Mouse (Mus musculus) layer of hippocampus, adult 11-12 months (tissue): ENCODE measurements around the gene Il31.
"Not testable (repeated sequence)": the region's sequence is repeated elsewhere in the genome, so short reads cannot be mapped to it uniquely, and the experiment has no call there.

Experiments used
- DNase-seq: peaks from one replicate; pipeline ENCODE4 v3.0.0; 2022; ENCODE audit warnings: low spot score

Gene Il31

DNA sequence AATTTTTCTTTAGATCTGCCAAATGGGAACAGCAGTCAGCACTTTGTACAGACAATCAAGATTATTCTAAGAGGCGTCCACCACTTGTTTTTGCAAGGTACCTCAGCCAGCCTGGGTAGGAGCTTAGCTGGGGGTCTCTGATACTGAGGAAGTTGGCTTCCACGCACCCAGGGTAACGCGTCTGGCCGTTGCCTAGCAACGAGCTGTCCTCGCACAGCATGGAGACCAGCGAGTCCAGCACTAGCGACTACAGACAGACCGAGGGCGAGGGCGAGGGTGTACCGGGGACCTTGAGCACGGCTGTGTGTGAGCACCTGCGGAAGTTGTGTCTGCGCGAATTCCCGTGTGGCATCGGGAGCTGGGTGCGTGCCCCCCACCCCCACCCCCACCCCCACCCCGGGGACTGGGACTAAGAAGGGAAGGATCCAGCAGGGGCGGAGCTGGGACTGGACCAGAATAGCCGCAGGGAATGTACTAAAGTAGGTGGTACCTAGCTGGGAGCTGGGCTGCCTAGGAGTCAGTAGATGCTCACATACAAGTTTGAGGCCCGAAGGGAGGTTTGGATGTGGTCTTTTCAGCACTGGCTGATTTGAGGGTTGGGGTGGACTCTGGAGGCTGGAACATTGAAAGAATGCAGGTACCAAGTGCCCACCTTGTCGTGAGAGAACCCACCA lies at the start of gene Il31, which contains the start of gene Lrrc43:
Il31 (minus strand) TSS at position 378 of the 674 bp plus-strand sequence.
Lrrc43 (plus strand) TSS at position 194 of the 674 bp plus-strand sequence.
- no peak for DNase-seq

DNA sequence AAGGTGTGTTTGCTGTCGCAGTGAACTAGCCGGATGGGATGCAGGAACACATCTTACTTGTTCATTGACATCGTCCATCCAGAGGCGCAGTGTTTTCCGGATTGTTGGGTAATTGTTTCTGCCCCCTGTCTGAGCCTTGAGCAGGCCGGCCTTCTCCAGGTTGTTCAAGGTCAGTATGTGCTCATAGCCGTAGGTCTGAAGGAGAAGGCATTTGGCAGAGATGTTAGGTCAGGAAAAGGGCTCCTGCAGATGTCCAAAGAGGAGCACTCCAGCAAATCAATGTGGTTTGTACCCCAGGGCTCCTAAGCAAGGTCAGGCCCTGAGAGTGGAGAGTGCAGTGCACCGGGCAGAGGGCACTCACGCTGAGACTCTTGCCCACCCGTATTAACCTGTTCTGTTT lies 44.5 kb upstream of the Il31 start:
- DNase-seq: peak; percentile 1

DNA sequence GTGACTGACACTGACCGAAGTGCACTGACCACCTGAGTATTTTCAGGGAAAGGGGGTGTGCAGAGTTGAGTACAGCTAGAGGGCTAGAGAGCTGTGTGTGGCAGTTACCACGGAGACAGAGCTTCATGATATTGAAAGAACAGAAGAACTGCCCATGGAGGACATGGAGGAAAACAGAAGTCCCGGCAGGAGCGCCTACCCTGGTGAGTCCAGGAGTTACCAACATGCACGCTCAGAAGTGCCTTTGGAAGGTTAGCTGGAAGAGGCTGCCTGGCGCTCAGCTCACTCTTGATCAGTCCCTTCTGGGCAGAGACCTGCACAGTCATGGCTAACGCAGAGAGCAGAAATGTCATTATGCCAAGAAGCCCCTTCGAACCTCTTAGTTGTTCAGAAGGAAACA lies 40.8 kb upstream of the Il31 start:
- DNase-seq: peak; percentile 2

DNA sequence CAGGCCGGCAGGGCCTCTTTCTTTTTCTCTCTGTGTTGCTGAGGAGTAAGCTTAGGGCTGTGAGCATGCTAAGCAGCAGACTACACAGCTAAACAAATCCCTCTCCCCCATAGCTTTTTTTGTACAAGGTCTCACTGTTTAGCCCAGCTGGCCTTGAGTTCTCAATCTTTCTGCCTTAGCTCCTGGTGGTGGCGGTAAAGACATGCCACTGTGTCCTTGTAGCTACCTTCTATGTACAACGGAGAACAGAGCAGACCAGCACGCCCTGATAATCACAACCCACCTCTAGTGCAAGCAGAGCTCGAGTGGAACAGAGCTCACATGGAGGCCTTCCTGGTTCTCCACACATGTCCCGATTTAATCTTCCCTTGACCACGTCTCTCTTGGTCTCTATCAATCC lies 39.4 kb upstream of the Il31 start:
- DNase-seq: peak; percentile 4

DNA sequence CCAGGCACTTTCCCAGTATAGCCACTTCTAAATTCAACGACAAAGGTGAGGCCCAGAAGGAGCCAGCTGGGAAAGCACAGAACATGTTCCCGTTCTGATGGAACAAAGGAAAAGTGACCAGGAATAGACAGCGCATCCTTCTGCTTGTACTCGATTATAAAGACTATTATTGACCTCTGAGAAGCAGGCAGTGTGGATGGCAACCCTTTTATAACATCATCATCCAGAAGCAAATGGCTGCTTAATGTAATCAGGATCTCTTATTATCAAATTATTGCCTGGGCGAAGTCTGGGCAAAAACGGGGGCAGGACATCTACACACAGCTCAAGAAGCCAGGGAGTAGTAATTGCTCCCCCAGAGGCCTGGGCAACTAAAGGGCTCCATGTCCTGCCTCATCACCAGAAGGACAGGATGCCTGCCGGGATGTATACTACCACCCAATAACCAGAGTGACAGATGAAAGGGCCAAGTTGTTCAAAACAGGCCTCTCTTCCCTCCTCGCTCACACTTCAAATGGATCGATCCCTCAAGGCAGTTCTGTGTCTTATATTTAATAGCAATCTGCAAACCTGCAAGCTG lies 36.7 kb upstream of the Il31 start:
- DNase-seq: no peak

DNA sequence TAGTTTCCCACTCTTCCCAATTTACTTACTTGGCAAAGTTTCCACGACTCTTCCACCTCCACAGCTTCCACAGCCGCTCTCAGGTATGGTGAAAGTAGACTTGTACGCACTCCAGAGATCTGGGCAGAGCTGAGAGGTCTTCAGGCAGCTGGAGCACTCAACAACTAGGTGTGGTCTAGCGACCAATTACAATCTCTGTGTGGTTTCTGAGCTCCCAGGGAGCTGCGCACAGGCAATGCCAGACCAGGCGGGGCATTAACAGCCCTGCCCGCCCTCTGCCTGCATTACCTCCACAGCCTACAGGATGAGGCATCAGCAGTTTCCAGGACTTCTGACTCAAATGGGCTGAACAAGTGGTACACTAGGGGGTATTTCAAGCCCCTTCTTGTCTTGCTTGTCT lies 36.0 kb upstream of the Il31 start, which contains the start of gene Gm49027:
Gm49027 (minus strand) TSS at position 208 of the 400 bp plus-strand sequence.
- no peak for DNase-seq

DNA sequence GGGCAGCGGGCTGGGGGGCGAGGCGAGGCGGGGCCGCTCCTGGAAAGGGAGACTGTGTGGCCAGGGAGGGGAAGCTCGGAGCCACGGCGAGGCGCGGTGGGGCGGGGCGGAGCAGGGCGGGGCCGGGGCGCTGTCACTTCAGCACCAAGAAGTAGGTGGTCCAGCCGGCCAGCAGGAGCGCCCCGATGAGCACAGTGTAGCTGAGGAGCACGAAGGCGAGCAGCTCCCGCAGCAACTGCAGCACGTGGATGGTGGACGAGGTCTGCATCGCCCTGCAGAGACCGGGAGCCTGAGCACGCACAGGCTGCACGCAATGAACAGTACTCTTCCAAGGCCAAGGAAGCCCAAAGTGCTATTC lies 35.1 kb upstream of the Il31 start:
- DNase-seq: no peak

DNA sequence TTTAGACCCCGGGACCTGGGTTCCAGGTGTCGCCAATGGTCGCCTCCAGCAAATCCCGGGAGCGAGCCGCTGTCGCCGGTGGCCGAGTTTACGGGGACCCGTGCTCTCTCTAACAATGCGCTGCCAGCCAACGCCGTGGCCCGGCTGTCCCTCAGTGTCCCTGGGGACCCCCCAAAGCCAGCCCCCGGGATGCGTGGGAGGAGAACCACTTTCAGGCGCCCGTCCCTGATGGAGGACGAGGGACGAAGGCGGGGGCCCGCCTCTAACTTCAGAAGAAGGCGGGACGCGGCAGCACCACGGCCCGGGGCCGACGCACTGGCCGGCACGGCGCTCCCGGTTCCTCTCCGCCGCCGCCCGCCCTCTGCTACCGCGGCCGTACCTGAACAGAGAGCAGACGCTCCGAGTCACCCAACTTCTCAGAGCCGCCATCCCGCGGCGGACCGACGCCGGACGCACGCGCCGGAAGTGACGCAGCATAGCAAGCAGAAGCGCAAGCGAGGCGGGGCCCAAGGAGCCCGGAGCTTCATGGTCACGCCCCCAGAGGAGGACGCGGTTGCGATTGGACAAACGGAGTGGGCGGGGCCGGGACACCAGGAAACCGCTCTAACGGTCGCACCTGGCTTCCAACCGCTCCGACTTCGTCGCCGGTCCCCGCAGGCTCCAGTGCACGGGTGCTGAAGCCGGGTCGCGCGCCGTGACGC lies 34.6 kb upstream of the Il31 start, which contains the start of gene Diablo:
Diablo (minus strand) TSS at position 485 of the 701 bp plus-strand sequence.
- peak; percentile 98 for DNase-seq

DNA sequence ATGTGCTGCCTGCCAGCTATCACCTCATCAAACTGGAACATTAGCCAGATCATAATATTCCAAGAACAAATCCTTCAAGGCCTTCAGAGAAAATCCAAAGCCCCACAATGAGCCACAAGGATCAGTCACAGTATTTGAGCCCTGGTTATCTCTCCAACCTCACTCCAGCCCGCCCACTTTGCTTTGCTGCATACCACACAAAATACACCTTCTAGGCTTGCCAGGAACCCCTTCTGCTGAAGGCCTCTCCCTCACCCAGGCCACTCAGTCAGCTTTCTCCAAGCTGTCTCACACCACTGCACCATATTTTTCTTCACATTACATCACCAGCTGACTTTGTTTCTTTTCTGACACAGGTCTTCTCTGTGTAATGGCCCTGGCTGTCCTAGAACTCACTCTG lies 32.9 kb upstream of the Il31 start:
- DNase-seq: no peak

DNA sequence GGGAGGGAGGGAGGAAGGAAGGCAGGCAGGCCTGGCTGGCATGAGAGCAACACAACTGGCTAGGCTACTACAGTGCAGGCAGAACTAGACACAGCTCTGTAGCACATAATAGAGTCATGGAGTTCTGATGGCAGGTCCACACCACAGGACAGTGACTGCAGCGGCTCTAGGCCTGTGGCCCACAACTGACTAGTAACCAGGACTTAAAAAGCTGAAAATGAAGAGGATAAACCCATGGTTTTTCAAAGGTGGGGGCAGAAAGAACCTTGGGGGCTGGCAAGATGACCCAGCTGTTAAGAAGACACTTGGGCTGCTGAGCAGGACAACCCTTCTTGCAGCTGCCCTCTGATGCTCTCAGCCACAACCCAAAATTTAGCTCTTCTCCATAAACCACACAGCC lies 32.3 kb upstream of the Il31 start:
- DNase-seq: no peak

DNA sequence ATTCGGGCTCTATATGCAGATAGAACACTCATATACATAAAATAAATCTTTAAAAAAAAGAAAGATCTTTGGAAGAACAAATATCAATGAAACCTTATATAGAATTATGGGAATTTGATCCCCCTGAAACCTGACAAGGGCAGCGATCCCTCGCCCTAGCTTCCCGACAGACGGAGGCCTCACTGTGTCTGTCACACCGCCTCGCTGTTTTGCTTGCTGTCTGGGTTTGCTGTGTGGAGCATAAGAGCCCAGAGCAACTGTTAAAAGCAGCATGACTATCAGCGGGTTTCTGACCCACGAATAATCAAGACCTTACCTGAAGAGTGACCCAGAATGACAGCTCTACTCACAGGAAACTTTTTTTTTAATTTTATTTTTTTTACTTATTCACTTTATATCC lies 31.4 kb upstream of the Il31 start:
- no peak for DNase-seq

DNA sequence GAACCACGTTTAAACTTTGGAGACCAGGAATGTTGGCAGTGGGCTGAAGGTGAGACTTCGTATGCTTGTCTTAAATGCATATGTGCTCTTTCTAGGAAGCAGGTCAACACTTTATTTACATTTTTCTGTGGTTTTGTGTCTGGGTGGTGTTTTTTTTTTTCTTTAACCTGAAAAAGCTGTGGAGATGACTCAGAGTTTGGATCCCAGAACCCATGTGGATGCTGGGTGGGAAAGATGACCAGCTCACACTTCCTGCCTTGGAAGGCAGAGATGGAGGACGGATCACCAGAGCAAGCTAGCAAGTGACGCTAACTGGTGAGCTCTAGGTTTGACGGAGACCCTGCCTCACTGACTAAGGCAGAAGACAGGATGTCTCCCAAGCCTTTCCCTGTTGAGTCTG lies 25.6 kb upstream of the Il31 start:
- no peak for DNase-seq

DNA sequence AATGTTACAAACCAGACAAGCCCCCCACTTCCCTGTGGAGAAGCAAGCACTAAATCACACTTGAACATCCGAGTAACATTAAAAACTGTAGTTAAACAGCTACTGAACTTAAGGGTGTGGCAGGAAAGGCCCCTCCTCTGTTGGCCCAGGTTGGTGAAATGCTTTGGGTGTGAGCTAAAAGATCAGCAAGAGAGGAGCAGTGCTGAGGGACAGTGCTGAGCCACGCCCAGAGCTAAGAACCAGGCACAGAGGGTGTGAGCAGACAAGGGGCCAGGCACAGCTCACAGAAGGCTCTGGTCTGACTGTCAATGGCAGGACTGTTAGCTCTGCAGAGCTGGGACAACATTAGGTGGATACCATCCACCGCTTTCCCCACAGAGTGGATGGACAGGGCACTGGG lies 22.8 kb upstream of the Il31 start:
- DNase-seq: no peak

DNA sequence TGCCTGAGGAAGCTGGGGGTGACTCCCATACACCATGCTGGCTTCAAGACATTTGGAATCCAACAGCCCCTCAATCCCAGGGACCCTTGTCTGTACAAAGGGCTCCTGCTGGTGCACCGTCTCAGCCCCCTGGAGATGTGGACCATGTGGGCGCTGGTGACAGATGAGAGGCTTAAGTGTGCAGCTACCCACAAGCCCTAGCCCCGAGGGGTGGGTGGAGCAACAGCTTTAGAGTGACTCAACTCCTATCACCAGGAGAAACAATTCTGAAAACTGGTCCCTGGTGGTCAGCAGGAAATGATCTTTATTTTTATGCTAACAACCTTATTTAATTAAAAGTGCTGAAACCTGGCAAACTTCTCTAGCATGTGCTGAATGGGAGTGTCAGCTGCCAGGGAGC lies 22.1 kb upstream of the Il31 start:
- not testable (repeated sequence) for DNase-seq

DNA sequence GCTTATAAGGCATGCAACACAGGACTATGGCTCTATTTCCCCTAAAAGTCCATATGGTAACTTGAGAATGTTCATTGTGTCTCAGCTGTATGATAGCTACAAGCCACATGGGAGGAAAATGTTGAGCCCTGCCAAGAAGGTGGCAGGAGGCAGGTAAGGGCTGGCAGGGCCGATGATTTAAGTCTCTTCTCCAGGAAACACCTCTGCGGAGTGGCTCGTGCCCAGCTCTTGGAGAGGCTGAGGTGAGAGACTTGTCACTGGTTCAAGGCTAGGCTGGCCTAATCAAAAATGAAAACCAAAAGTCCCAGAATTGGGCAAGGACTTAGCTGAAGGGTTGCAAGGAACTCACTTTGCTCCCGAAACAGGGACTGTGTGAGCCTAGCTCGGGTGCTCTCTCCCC lies 20.9 kb upstream of the Il31 start, which contains the start of gene B3gnt4:
B3gnt4 (plus strand) TSS at position 301 of the 400 bp plus-strand sequence.
- DNase-seq: no peak

DNA sequence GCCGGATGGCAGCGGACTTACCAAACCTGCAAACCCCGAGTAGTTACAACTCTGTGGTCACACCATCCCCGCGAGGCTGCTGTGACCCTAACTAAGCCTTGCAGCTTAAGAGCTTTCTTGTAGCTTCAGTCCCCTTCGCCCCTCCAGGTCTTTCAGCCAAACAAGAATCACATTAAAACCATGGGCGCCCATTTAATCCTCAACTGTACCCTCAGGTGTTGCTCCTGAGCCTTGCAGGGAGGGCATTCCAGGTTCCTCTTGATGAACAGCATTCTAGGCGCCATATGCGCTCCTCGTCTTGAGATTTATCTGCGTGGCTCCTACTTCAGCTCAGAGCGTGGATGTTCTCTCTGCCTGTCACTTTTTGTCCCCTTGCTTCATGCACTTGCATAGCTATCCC lies 19.6 kb upstream of the Il31 start:
- no peak for DNase-seq

DNA sequence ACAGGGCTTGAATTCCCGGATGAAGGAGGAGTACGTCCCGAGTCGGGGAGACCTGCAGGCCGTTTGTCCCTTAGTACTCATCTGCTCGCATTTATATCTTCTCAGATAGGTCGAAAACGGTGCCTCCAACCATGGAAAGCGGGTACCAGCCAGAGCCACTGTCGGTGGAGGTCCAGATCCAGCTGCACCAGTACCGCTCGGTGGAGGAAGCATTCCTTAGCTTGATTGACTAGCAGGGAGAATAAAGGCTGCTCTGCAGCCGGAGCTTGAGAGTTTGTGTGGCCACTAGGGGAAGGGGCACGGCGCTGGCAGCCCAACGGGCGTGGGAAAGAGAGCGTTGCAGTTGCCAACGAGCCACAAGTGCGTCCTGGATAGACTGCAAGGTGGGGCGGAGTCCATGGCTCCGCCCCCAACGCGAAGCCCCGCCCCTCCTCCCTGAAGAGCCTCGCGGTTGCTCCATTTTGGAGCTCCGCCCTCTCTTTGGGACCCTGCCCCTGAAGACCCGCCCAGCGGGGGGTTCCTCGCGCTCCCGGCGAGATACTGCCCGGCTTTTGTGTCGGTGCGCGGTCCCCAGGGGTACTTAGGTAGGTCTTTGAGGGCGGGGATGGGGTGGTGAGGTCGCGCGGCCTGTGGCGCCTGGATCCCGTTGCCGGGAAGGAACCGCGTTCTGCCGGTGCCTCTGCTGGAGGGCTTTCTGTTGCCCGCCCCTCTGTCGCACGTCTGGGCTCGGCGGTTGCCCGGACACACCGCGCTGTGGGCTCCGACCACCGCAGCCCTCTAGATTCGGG lies 18.8 kb upstream of the Il31 start:
- DNase-seq: peak; percentile 83

DNA sequence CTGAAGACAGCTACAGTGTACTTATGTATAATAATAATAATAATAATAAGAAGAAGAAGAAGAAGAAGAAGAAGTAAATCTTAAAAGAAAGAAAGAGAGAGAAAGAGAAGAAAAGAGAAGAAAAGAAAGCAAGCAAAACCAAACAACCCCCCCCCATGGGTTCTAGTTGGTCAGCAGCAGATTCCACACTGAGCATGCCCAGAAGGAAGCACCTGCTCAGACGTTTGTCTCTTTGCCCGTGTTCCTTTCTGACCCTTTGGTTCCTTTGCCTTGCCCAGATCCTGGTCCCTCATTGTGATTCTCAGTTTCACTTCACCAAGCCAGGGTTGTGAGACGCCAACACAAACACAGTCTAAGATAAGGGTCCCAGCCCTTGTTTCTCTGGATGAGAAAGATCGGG lies 12.7 kb upstream of the Il31 start:
- DNase-seq: no peak

DNA sequence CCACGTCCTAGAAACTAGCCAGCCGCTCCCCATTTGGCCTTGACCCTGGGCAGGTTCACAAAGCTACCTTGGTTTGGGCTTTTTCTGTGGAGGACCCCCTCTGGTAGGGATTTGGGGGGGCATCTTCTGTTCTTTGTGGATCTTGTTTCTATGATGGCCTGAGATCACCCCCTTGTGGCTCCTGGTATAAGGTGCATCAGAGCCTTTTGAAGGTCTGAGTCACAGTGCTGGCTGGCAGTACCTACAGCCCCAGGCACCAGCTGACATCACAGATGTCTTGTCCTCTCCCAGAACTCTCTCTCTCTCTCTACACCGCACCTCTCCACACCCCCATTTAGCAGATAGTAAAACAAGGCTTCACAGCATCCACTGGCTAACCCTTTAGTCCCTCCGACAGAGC lies 10.4 kb upstream of the Il31 start:
- DNase-seq: peak; percentile 66

DNA sequence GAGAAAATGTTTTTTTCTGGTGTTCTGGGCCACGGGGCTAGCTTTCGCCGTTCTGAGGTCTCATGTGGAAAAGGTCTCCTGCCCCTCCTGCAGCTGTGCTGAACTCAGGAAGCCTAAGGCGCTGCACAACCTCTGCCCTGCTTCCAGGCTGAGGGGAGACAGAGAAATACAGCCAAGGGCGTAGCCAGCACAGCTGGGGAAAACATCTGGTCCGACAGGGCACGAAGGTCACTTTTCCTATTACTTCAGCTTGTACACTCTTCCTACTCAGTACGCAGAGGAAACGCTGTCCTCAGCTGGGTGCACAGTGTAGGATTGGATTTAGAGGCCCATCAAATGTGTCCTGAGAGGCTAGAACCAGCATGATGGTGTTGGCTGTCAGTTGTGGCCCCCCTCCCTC lies 646 bp upstream of the Il31 start:
- DNase-seq: no peak

DNA sequence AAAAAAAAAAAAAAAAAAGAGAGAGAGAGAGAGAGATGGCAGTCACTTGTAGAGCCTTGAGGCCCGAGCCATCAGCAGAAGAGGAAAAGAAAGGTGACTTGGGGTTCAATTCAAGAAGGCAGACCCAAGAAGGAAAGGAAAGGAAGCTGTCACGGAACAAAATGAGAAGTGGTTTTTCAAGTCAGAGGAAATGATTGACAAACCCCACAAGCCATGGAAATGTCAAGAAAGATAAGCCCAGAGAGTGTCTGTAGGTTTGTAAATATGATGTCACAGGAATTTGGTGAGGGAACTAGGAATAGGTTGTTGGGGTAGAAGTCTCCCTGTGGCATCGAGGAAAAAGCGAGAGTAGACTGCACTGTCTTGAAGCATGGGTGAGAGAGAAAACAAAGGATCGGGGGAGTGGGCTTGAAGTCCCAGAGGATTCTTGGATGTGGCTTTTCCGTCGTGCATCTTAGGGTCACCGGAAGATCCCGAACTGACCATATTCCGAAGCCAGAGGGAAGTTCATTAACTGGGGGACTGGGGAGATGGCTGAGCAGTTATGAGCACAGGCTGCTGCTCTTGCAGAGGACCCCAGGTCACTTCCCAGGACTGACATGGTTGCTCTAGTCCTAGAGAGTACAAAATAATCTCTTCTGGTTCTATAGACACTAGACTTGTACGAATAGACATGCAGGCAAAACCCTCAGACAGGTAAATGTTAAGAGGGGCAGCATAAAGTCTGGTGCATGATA lies 1.5 kb downstream of the Il31 start:
- no peak for DNase-seq

DNA sequence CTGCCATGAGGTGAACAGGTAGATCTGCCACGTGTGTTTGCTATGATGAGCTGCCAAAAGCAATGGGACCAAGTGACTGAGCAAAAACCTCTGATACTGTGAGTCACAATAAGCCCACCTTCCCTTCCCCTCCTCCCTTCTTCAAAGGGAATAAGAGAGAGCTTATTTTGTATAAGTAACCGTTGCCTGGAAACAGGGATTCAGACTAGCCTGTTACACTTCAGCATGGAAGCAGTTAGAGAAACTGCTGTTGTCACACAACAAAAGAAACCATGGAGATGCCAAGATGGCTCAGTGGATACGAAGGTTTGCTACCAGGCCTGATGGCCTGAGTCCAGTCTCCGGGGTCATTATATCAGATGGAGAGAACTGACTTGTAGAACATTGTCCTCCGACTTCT lies 15.5 kb downstream of the Il31 start:
- no peak for DNase-seq
